Mouse (Mus musculus) heart, postnatal 25 days (tissue): ENCODE results near the gene Wdfy3. TPM values are rescaled to one million over a fixed set of nuclear protein-coding genes. Genes with fewer than 3 reads are reported as not detected.
"Not testable (repeated sequence)": the region's sequence is repeated elsewhere in the genome, so short reads cannot be mapped to it uniquely, and the experiment has no call there.

Source experiments
- DNase-seq: peaks from one replicate; pipeline ENCODE4 v3.0.0; 2022; ENCODE audit warnings: low spot score
- intact Hi-C: fragments of 180-260 bp; cut with DNase I; formaldehyde crosslinking; loops from one replicate; pipeline ENCODE4 v1.15.1; 2025
- total RNA-seq, 2 experiments: library from RNA; stranded (reverse); gene quantifications; 2 replicates each; pipeline ENCODE4 v1.2.3; 2021

Wdfy3 gene
- total RNA-seq, 2 experiments from 2014 or later: 28.7 to 33.1 TPM

DNA sequence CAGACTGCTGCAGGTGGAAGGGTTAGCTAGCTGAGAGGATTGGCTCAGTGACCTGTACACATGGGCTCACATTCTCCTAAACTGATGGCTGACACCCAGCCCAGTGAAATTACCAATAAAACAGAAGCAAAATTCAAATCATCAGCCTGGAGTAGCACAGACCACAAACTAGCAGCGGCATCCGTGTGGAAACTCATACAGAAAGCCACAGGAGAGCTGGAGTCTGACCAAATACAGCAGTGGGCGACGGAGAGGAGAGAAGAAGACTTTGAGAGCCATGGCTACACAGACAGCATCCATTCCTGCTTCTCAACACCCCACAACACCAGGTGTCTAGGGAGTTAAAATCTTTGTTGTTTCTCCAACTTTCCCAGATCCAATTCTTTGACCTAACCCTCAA is 110.8 kb downstream of the Wdfy3 start:
- intact Hi-C loops: no loop called here
- DNase-seq: no peak

DNA sequence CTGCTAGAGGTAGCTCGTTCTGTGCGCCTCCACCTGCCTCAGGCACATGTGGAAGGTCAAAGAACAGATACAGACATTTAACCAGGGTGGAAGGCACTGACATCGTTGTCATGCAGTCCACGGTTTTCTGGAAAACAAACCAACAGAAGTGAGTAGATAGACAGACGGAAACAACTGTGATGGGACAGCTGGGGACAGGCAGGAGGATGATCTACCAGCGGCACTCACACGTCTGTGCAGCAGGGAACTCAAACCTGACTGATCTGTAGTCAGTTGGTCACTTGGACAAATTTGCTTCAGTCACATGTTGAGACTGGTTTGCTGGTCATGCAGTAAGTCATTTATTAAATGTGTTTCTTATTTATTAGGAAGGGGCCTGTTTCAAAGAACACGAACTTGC is 112.3 kb downstream of the Wdfy3 start:
- intact Hi-C loops: no loop called here
- no peak for DNase-seq

DNA sequence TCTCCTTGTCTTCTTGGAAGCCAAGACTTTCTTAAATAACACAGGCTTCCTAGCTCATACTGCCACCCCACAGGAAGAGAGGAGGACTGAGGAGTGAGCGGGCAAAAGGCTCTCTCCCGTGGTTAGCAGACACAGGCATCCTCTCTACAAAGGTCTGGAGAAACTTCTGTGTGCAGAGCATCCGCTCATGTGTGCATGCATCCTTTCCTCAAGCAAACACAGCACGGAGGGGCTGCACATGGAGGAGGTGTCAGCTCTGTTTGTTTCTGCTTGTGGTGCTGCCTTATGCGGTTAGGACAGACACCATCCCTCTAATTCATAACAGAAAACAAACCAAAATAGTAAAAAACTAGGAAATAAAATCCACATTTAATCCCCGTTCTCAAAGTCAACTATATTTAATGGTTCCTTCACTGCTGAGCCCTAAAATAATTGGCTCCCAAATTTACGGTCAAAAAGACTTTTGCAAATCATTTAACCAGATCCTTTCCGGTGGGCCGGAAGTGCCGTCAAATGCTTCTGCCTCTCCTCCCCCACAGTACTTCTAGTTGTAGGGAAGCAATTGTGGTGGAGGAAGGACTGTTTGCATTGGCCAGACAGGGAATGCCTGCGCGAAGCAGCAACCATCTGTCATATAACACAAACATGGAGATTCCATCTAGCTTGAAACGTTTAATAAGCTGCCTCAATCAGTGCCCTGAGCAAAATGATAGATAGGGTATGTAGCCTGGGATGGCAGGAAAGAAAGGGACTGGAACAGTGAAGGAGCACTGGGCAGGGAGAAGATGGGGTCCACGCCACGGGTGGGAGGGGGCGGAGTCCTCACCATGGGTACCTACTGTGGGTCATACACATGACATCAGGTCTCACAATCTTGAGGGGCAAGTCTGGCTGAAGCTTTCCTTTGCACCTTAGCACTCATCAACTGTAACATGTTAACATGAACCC is 115.1 kb downstream of the Wdfy3 start:
- intact Hi-C loops: loop anchor here (5.0 kb wide), 1 partner anchor 43 kb away; no protein-coding TSS in a partner anchor
- no peak for DNase-seq

DNA sequence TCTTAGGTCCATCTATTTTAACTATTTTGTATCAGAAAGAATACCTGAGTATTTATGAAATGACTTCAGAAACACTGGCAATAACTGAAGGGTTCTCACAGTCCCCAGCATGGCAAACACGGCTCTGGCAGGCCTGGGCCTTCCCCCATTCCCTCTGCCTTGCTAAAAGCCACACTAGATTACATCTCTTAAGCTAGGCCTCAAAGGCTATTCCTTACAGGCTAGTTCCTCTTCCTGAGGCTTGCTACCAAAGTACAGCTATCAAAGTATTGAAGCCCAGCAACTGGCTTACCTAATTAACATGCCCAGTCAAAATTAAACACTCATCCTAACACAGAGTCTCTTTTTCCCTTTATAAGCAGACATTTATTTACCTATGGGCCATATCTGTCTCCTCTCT is 117.8 kb downstream of the Wdfy3 start:
- intact Hi-C loops: loop anchor here (5.0 kb wide), 1 partner anchor 45 kb away; no protein-coding TSS in a partner anchor
- no peak for DNase-seq

DNA sequence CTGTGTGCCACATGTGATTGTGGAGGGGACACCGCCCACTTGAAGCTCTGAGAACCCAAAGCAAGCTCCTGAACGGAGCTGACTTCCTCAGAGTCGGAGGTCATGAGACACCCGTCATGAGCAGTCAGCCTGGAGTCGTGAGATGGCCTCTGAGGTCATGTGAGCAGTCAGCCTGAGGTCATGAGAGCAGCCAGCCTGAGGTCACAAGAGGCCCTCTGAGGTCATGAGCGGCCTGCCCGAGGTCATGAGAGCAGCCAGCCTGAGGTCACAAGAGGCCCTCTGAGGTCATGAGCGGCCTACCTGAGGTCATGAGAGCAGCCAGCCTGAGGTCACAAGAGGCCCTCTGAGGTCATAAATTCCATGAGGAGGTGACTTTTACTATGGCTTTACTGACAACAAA is 120.4 kb downstream of the Wdfy3 start:
- no peak for DNase-seq
- intact Hi-C loops: no loop called here

DNA sequence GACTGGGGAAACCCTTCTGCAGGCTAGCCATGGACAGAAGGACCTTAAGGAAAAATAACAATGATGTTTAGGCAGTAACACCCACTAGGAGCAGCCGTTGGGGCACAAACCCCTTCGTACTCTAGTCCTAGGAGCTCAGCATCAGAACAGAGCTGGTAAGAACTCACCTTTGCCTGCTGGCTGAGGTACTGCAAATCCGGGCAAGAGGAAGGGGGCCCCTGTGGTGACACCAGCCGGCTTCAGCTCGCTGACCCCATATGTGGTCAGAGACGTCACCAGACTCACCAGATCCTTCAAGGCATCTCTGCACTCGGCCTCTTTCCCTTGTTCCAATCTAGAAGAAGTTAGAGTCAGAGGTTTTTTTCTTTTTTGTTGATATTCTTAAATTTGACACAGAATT is 121.1 kb downstream of the Wdfy3 start:
- intact Hi-C loops: no loop called here
- DNase-seq: no peak

DNA sequence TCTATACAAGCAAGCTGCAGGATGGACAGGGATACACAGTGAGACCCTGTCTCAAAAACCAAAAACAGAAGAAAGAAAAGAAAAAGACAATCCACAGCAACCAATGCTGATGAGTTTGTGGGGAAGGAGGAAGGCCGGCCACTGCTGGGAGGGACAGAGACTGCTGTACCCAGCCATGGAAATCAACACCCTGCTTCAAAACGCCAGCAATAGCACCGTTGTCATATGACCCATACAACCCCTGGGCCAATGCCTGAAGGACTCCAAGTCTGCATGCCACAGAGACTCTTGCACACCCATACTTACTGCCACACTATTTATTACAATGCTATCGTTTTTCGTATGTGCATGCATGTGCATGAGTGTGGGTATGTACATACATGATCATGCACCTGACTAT is 124.0 kb downstream of the Wdfy3 start:
- intact Hi-C loops: no loop called here

DNA sequence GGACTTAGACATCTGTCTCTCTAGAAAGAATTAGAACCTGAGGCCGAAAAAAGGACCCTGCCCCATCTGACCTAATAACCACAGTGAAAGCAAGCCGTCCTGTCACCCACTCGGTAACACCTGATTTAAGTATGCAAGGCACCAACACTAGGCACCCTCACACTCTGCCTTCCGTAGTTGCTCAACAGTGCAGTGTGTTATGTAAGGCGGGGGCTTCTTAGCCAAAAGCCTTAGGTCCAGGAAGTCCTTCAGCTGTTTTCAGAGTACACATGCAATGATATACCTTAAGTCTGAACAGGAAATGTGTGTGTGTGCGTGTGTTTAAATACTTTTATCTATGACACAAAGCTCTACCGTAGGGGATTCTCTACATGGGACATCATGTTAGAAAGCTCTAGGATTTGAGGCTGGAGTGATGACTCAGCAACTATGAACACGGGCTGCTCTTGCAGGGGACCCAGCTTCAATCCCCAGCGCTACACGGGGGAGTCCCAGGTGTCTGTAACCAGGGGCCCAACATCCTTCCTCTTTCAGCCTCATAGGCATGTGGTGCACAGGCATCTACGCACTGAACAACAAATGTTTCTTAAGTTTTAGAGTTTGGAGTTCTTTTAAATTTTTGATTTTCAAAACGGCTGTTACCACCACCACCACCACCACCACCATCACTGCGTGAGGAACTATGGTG is 131.7 kb downstream of the Wdfy3 start:
- no peak for DNase-seq
- intact Hi-C loops: loop anchor here (2.0 kb wide), 2 partner anchors 31 to 135 kb away; no protein-coding TSS in a partner anchor

More for the DNA sequence above, 124.0 kb downstream of the Wdfy3 start:
- no peak for DNase-seq

DNA sequence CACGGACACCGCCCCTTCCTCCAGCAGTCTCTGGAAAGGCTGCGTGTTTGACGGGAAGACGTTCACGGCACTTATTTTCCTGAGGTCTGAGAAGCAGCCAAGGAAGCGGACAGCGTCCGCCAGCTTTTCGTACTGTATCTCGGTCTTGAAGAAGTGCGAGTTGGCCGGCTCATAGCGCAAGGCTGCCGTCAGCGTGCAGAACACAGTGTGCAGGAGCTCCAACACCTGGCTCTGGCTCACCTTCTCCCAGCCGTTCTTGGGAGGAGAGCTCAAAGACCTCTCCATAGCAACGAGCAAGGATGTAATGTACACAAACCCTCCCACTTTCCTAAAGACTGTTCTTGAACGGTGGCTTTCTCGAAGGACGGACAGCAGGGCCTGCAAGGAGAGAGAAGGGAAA is 132.4 kb downstream of the Wdfy3 start:
- intact Hi-C loops: loop anchor here (2.0 kb wide), 2 partner anchors 31 to 135 kb away; no protein-coding TSS in a partner anchor
- DNase-seq: no peak

DNA sequence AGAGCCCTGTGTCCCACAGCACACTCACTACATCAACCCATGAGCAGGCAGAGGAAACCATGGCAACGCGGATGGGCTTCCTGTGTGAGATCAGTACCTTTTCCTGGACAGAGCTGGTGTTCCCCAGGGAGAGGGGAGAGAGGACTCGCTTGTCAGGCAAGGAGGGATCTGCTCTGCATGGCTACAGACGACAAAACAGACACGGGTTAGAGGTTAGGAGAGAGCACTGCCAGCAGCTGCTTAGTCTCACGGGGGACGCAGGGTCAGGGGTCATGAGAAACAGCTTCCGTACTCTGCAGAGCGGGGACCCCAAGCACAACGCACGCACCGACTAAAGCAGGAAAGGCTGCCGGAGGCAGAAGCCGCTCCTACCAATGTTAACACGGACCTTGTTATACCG is 133.8 kb downstream of the Wdfy3 start:
- DNase-seq: peak; percentile 49

DNA sequence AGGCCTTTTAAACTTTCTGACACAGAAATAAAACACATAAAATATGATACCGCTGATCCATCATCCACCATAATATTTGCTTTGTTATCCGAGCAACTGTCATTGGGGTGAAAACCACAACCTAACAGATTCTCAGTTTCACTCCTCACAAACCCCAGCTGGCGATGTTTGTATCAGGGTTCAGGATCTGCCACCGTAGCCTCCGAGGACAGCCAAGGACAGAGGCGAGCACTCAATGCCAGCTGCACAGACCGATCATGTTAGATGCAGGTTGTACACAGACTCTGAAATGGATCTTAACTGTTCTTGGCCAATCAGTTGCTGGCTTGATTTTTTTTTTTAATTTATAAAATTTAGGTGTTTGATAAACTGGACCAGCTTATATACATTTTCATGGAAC is 135.1 kb downstream of the Wdfy3 start:
- intact Hi-C loops: no loop called here
- no peak for DNase-seq

More for the DNA sequence above, 133.8 kb downstream of the Wdfy3 start:
- intact Hi-C loops: loop anchor here (2.0 kb wide), 2 partner anchors 33 to 137 kb away; no protein-coding TSS in a partner anchor

DNA sequence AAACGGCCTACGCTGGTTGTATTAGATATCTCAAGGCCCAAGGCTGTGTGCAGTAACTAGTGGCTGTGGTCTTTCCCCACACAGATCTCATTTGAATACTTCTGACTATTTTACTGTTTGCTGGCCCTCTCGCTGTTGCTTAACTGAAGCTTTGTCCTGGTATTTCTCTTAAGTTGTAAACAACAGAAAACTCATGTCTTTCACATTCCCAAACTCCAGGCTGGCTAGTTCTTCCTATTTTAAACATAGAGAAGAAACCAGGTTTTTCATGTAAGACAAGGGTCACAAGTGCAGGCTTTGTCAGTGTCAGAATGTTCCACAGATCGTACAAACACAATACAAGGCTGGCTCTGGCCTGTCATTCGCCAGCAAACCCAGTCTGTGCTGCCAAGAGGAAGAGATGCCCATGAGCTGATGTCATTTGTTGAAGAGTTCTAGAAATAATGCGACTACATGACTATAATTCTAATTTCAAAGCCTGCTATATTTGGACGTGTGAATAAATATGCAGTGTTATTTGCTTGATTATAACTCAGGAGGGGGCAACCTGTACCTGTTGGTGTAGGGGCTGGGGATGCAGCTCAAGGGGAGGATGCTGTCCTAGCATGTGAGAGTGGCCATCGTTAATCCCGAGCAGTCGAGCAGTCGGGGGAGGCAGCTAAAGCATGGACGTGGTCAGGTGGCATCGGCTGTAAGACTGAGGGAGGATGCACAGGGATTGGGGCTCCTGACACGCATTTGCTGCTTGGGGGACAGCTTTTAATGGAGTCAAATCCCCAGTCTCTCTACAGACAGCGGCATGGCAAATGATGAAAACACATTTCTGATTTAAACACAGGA is 136.5 kb downstream of the Wdfy3 start:
- peak; percentile 32 for DNase-seq
- intact Hi-C loops: no loop called here

DNA sequence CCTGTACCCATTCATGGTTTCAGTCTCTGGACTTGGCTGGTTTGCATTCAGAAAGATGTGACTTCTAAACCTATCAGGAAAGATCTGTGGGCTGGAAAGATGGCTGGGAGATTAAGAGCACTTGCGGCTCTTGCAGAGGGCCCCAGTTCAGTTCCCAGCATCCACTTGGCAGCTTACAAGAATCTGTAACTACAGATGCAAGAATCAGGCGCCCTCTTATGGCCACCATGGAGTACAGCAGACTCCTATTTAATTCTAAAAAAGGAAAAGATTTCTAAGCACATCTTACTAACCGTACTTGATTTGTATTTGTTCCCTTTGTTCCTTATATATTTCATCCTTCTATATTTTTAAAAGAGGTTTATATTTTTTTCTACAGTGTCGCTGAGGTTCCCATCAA is 137.7 kb downstream of the Wdfy3 start:
- no peak for DNase-seq
- intact Hi-C loops: no loop called here

DNA sequence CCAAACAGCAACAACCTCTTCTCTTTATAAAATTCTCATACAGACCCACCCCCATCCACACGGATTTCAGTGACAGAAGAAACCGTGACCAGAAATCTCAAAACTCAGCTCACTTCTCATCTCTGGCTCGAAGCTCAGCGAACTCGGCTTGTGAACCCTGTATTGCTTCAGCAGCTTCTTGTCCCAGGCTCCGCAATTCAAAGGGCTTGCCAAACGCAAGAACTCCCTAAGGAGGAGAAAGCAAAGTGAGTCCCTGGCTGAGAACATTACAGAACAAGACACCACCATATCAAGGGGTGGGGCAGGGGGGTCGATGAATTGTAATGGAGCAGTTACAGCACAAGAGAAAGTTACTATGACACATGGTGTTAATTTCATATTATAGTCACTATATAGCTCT is 143.4 kb downstream of the Wdfy3 start:
- intact Hi-C loops: no loop called here
- DNase-seq: no peak

DNA sequence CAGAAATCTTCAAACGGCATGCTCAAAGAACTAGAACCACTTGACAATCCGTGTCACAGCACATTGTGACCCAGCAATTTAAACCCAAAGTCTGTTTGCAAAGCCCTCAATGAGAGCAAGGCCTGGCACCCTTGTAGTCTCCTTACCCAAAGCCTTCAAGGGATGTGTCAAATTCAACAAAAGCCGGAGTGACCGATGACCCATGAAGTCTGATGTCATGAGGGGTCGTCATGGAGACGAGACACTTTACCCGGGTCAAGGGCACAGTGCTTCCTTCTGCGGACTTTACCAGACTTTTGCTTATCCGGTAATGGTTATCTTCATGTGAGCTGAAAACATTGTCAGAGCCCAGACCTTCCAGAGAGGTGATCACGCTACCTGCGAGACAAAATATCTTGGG is 146.0 kb downstream of the Wdfy3 start:
- no peak for DNase-seq
- intact Hi-C loops: no loop called here

DNA sequence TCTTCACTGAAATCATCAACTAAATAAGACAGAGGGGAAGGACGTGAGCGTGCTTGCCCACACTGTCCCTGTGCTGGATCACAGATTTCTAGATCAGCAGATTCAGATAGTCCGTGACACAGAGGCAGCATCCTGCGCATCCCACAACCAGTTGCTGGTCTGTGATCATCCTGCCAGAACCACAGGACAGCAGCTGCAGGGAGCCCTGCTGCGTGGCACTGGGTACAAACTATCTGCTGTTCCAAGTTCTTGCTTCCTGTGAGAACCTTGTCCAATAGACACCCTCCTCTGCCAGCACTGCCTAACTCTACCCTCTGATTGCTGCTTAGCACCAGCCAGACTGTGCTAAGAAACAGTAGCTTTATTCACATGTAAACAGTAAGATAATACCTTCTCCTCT is 150.2 kb downstream of the Wdfy3 start:
- DNase-seq: no peak
- intact Hi-C loops: no loop called here

DNA sequence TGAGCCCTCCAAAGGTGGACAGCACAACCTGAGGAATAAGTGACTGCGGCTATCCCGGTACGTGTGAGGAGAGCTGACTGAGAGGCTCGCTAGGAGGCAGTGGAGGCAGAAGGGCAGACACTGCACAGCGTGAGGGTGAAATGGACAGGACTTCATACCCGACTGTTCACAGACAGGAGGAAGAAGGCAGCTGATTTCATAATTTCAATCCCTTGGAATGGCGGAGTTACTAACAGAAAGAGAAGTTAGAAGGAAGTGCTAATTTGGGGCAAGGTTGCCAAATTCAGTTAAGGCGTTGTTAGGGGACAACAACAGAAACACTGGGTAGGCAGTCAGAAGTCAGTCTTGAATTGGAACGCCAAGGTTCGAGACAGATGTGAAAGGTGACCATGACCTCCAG is 160.3 kb downstream of the Wdfy3 start:
- no peak for DNase-seq
- intact Hi-C loops: no loop called here

DNA sequence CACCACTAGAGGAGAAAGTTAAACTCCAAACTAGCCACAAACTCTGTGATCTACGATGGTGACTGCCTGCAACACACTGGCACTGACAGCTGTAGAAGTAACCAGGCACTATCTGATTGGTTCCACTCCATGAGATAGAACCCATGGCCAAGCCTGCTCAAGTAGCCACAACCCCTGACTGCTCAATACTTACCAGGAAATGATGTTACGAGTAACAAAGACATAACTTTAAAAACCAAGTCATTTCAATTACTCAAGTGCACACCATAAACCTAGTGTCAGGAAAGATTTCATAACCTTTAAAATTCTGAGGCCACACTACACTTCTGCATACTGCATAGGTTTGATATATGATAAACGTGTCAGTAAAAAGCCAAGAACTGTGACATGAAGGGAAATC is 164.1 kb downstream of the Wdfy3 start:
- intact Hi-C loops: no loop called here
- no peak for DNase-seq

DNA sequence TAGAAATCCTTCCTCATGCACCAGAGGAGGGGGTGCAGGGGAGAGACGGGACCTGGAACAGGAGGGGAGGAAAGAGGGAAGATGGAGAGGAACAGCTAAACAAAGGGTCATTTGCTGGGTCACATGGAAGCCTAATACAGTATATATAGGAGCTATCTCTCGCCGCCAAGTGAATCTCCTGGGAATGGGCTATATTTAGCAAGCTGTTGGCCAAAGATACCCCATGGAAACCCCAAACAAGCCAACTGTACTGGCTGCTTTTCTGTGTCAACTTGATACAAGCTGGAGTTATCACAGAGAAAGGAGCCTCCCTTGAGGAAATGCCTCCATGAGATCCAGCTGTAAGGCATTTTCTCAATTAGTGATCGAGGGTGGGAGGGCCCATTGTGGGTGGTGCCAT is 164.9 kb downstream of the Wdfy3 start:
- intact Hi-C loops, DNase-seq: not testable (repeated sequence)

DNA sequence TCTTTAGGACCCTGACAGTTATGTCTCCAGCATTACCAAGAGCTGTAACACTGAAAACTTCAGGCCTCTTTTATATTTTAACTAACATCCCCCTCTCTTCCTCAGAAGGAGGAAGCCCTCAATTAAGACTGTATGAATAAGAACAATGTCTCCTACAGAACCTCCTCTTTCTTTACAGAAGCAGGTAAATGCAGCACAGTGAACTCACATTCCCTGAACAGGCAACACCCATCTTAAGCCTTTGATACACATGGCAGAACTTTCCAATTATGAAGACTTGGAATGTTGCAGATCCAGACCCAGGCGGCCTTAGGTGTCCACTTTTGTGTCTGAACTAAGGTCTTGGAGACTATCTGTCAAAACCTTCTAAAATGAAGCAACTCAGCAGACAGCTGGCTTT is 167.0 kb downstream of the Wdfy3 start:
- intact Hi-C loops: no loop called here
- no peak for DNase-seq
